Mouse (Mus musculus): ENCODE results near the gene Muc15. TPM values are rescaled to one million over a fixed set of nuclear protein-coding genes. Genes with fewer than 3 reads are reported as not detected.

The Muc15 gene
- 0.05 TPM in 1 of 2 replicates, not detected in the other for polyA plus RNA-seq (2014; fragmentation: Nextera tagmentation; extraction: Ambion mirVana)

GRCm38 (mm10) chr2:110721290-110721753 lies at the start of gene Muc15:
Muc15 (plus strand) TSS chr2:110721340.
- H3K4me1 ChIP-seq (replicated peaks; ENCODE audit: control insufficient read depth, insufficient read depth, low read length) = no peaks in the 10 kb centered on the region
- no peak within 1 kb of the TSS for H3K4me3 ChIP-seq (replicated peaks; ENCODE audit: low read length)
- H3K4me2 ChIP-seq (replicated peaks) = no peak within 1 kb of the TSS
- no peak within 1 kb of the TSS for H3K9ac ChIP-seq
- no peak for DNase-seq (ENCODE audit: low spot score)
- no peaks in the 10 kb centered on the region for H3K27me3 ChIP-seq (ENCODE audit: control insufficient read depth, insufficient read depth, low read length)
- no peaks in the 10 kb centered on the region for H3K36me3 ChIP-seq (replicated peaks; ENCODE audit: control insufficient read depth, insufficient read depth)
- H3K9me3 ChIP-seq (ENCODE audit: control insufficient read depth, low read length) = no peaks in the 10 kb centered on the region
- no peak for ATAC-seq (ENCODE audit: low FRiP score)
- H3K27ac ChIP-seq = no peak within 1 kb of the TSS
- WGBS = 57% methylated on average over 3 of the region's 3 CpGs

DNA sequence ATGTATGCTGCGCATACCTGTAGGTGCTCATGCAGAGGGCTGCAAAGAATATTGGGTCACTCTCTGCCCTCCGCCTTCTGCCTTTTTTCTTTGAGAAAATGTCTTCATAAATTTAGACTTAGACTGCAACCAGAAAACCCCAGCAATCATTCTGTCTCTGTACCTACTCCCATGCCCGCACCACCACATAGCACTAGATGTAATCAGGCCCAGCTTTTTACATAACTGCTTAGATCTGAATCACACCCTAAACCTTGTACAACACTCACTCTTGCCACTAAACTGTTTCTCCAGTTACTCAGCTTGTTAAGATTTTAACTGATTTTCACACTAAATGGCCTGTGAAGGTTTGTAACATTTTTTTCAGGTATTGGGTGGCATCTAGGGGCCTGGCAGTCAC lies 11.7 kb upstream of the Muc15 start:
- DNase-seq (ENCODE audit: low spot score) (no peak), ATAC-seq (ENCODE audit: low FRiP score) (no peak)
- Histone ChIP-seq H3K36me3 (replicated peaks; ENCODE audit: control insufficient read depth, insufficient read depth) (no peaks in the 10 kb centered on the region), H3K4me3 (replicated peaks; ENCODE audit: low read length) (no peak overlapping the region), H3K9ac (no peak overlapping the region), H3K27ac (no peak overlapping the region), H3K9me3 (ENCODE audit: control insufficient read depth, low read length) (no peaks in the 10 kb centered on the region), H3K4me2 (replicated peaks) (no peak overlapping the region), H3K27me3 (ENCODE audit: control insufficient read depth, insufficient read depth, low read length) (no peaks in the 10 kb centered on the region), H3K4me1 (replicated peaks; ENCODE audit: control insufficient read depth, insufficient read depth, low read length) (no peaks in the 10 kb centered on the region)
- 98% methylated on average over 3 of the region's 3 CpGs for WGBS

DNA sequence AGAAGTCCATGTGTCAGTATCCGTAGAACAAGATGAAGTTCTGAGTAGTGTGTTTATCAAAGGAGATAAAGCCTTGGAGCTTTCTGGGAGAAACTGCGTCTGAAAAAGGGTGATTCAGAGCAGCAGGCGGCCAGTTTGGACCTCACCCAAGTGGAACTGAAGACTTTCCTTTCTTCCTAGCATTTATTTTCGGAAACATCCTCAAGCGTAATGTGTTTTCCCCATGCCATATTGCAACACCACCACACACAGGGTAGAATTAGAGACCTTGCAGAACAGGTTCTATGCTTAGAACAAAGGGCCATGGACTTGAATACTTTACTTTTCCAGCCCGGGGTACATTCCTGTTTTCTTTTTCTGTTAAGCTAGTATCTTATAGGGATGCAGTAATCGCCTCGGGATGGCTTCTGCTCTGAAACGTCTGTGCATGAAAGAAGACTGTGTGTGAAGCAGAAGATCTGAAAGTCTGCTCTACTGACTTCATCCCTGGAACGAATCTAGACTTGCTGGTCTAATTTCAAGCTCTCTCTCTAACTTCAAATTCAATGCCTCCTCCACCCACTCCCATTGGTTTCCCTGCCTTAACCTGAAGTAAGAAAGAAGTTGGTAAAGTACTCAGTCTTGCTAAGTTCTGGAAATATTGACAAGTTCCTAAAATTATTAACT lies 11.0 kb upstream of the Muc15 start:
- no peaks in the 10 kb centered on the region for H3K36me3 ChIP-seq (replicated peaks; ENCODE audit: control insufficient read depth, insufficient read depth)
- no peak overlapping the region for H3K4me3 ChIP-seq (replicated peaks; ENCODE audit: low read length)
- no peak overlapping the region for H3K9ac ChIP-seq
- H3K4me1 ChIP-seq (replicated peaks; ENCODE audit: control insufficient read depth, insufficient read depth, low read length) = no peaks in the 10 kb centered on the region
- H3K9me3 ChIP-seq (ENCODE audit: control insufficient read depth, low read length) = no peaks in the 10 kb centered on the region
- WGBS = 80% methylated on average over 10 of the region's 10 CpGs
- H3K27ac ChIP-seq = no peak overlapping the region
- ATAC-seq (ENCODE audit: low FRiP score) (no peak), DNase-seq (ENCODE audit: low spot score) (no peak)
- no peak overlapping the region for H3K4me2 ChIP-seq (replicated peaks)
- H3K27me3 ChIP-seq (ENCODE audit: control insufficient read depth, insufficient read depth, low read length) = no peaks in the 10 kb centered on the region

- H3K9me3 ChIP-seq (ENCODE audit: control insufficient read depth, low read length) = no peaks in the 10 kb centered on the region
- H3K27ac ChIP-seq = no peak overlapping the region
- no peak overlapping the region for H3K4me3 ChIP-seq (replicated peaks; ENCODE audit: low read length)
- no peaks in the 10 kb centered on the region for H3K36me3 ChIP-seq (replicated peaks; ENCODE audit: control insufficient read depth, insufficient read depth)
- no peak overlapping the region for H3K9ac ChIP-seq
- DNase-seq (ENCODE audit: low spot score) (no peak), ATAC-seq (ENCODE audit: low FRiP score) (no peak)
- no peaks in the 10 kb centered on the region for H3K27me3 ChIP-seq (ENCODE audit: control insufficient read depth, insufficient read depth, low read length)
- no peaks in the 10 kb centered on the region for H3K4me1 ChIP-seq (replicated peaks; ENCODE audit: control insufficient read depth, insufficient read depth, low read length)
- H3K4me2 ChIP-seq (replicated peaks) = no peak overlapping the region
Observed at GRCm38 (mm10) chr2:110719051-110719450, 2.1 kb upstream of the Muc15 start.

DNA sequence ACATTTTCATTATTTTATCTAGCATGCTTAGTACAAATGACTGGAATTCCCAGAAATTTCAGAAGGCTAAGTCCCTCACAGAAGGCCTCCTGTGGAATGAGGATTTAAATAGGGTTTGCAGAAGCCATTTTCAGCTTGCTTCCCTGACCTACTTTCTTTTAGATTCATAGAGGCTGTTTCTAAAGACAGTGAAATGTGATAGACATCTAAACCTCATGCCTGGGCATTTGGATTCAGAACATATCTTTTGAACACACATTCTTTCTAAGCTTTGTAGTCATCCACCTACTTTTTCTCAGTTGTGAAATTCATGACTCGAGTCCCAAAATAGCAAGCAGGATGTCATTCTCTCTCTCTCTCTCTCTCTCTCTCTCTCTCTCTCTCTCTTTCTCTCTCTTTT lies 1.1 kb downstream of the Muc15 start:
- Histone ChIP-seq H3K27ac (no peak overlapping the region), H3K4me1 (replicated peaks; ENCODE audit: control insufficient read depth, insufficient read depth, low read length) (no peaks in the 10 kb centered on the region), H3K36me3 (replicated peaks; ENCODE audit: control insufficient read depth, insufficient read depth) (no peaks in the 10 kb centered on the region), H3K9ac (no peak overlapping the region), H3K4me2 (replicated peaks) (no peak overlapping the region), H3K9me3 (ENCODE audit: control insufficient read depth, low read length) (no peaks in the 10 kb centered on the region), H3K4me3 (replicated peaks; ENCODE audit: low read length) (no peak overlapping the region), H3K27me3 (ENCODE audit: control insufficient read depth, insufficient read depth, low read length) (no peaks in the 10 kb centered on the region)
- 93% methylated on average over 1 of the region's 1 CpGs for WGBS
- no peak for DNase-seq (ENCODE audit: low spot score)
- ATAC-seq (ENCODE audit: low FRiP score) = no peak

DNA sequence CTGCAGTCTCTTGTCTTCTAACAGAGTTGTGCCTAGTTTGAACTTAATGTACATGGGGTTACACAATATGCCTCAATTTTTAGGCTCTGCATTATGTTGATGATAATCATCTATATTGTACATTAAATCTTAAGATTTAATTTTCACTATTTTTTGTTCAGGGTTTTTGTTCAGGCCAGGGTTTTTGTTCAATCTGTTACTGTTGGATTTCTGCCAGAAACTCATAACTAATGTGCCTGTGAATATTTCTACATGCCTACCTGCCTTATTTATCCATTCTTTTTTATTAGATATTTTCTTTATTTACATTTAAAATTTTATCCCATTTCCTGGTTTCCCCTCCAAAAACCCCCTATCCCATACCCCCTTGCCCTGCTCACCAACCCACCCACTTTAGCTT lies 5.0 kb downstream of the Muc15 start:
- Histone ChIP-seq H3K27ac (no peak overlapping the region), H3K9me3 (ENCODE audit: control insufficient read depth, low read length) (no peaks in the 10 kb centered on the region), H3K9ac (no peak overlapping the region), H3K4me3 (replicated peaks; ENCODE audit: low read length) (no peak overlapping the region), H3K4me2 (replicated peaks) (no peak overlapping the region), H3K27me3 (ENCODE audit: control insufficient read depth, insufficient read depth, low read length) (no peaks in the 10 kb centered on the region), H3K4me1 (replicated peaks; ENCODE audit: control insufficient read depth, insufficient read depth, low read length) (no peaks in the 10 kb centered on the region), H3K36me3 (replicated peaks; ENCODE audit: control insufficient read depth, insufficient read depth) (no peaks in the 10 kb centered on the region)
- ATAC-seq (ENCODE audit: low FRiP score) = no peak
- no peak for DNase-seq (ENCODE audit: low spot score)

GRCm38 (mm10) chr2:110737236-110737635 lies 16.1 kb downstream of the Muc15 start:
- no peak for DNase-seq (ENCODE audit: low spot score)

DNA sequence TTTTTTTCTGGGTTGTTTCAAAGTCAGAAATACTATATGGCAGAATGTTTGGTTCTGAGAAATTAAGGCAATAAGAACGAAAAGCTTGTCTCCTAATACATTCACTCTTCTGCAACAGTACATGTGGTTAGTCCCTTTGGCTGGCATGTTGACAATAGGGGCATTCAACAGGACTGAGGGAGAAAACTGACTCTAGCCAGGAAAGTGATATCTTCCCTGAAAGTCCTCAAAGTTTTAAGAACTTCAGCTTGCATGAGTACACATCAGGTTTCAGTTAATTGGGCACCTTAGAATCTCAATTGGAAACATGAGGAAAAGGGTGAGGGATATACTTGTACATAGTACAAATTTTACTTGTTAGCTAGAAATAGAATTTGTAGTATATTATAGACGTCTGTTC lies 16.8 kb downstream of the Muc15 start:
- Histone ChIP-seq H3K36me3 (replicated peaks; ENCODE audit: control insufficient read depth, insufficient read depth) (no peaks in the 10 kb centered on the region), H3K27me3 (ENCODE audit: control insufficient read depth, insufficient read depth, low read length) (no peaks in the 10 kb centered on the region), H3K4me2 (replicated peaks) (no peak overlapping the region), H3K27ac (no peak overlapping the region), H3K9ac (no peak overlapping the region), H3K4me3 (replicated peaks; ENCODE audit: low read length) (no peak overlapping the region), H3K9me3 (ENCODE audit: control insufficient read depth, low read length) (no peaks in the 10 kb centered on the region), H3K4me1 (replicated peaks; ENCODE audit: control insufficient read depth, insufficient read depth, low read length) (no peaks in the 10 kb centered on the region)
- WGBS = 72% methylated on average over 2 of the region's 2 CpGs
- ATAC-seq (ENCODE audit: low FRiP score) (no peak), DNase-seq (ENCODE audit: low spot score) (no peak)

More at GRCm38 (mm10) chr2:110737236-110737635, 16.1 kb downstream of the Muc15 start:
- Histone ChIP-seq H3K27me3 (ENCODE audit: control insufficient read depth, insufficient read depth, low read length) (no peaks in the 10 kb centered on the region), H3K27ac (no peak overlapping the region), H3K9me3 (ENCODE audit: control insufficient read depth, low read length) (no peaks in the 10 kb centered on the region), H3K9ac (no peak overlapping the region), H3K4me1 (replicated peaks; ENCODE audit: control insufficient read depth, insufficient read depth, low read length) (no peaks in the 10 kb centered on the region), H3K36me3 (replicated peaks; ENCODE audit: control insufficient read depth, insufficient read depth) (no peaks in the 10 kb centered on the region), H3K4me2 (replicated peaks) (no peak overlapping the region), H3K4me3 (replicated peaks; ENCODE audit: low read length) (no peak overlapping the region)
- WGBS = 91% methylated on average over 4 of the region's 4 CpGs
- ATAC-seq (ENCODE audit: low FRiP score) = no peak

- 42% methylated on average over 1 of the region's 1 CpGs for WGBS
Observed at GRCm38 (mm10) chr2:110739781-110740180, 18.6 kb downstream of the Muc15 start.

GRCm38 (mm10) chr2:110740493-110740892 lies 19.4 kb downstream of the Muc15 start:
- H3K9ac ChIP-seq = no peak overlapping the region
- ATAC-seq (ENCODE audit: low FRiP score) (no peak), DNase-seq (ENCODE audit: low spot score) (no peak)
- H3K27me3 ChIP-seq (ENCODE audit: control insufficient read depth, insufficient read depth, low read length) = no peaks in the 10 kb centered on the region
- no peak overlapping the region for H3K4me3 ChIP-seq (replicated peaks; ENCODE audit: low read length)
- no peaks in the 10 kb centered on the region for H3K4me1 ChIP-seq (replicated peaks; ENCODE audit: control insufficient read depth, insufficient read depth, low read length)
- no peaks in the 10 kb centered on the region for H3K36me3 ChIP-seq (replicated peaks; ENCODE audit: control insufficient read depth, insufficient read depth)
- WGBS = 58% methylated on average over 1 of the region's 1 CpGs
- no peak overlapping the region for H3K27ac ChIP-seq
- no peak overlapping the region for H3K4me2 ChIP-seq (replicated peaks)
- no peaks in the 10 kb centered on the region for H3K9me3 ChIP-seq (ENCODE audit: control insufficient read depth, low read length)

More at GRCm38 (mm10) chr2:110739781-110740180, 18.6 kb downstream of the Muc15 start:
- Histone ChIP-seq H3K9ac (no peak overlapping the region), H3K9me3 (ENCODE audit: control insufficient read depth, low read length) (no peaks in the 10 kb centered on the region), H3K4me2 (replicated peaks) (no peak overlapping the region), H3K4me1 (replicated peaks; ENCODE audit: control insufficient read depth, insufficient read depth, low read length) (no peaks in the 10 kb centered on the region), H3K27ac (no peak overlapping the region), H3K36me3 (replicated peaks; ENCODE audit: control insufficient read depth, insufficient read depth) (no peaks in the 10 kb centered on the region), H3K27me3 (ENCODE audit: control insufficient read depth, insufficient read depth, low read length) (no peaks in the 10 kb centered on the region), H3K4me3 (replicated peaks; ENCODE audit: low read length) (no peak overlapping the region)
- ATAC-seq (ENCODE audit: low FRiP score) = no peak
- no peak for DNase-seq (ENCODE audit: low spot score)

Data from hindbrain, embryonic 14.5 days (tissue).